Mouse (Mus musculus) heart, postnatal 0 days (tissue): Measurements from ENCODE around the gene Efcab11.

Experiments used
- CTCF ChIP-seq: IDR thresholded peaks from 2 replicates; pipeline ENCODE4 v1.5.1; 2016; ENCODE audit warnings: antibody characterized with exemption, control low read depth, low read depth
- EP300 ChIP-seq: IDR thresholded peaks from 2 replicates; pipeline ENCODE4 v1.6.1; 2016; ENCODE audit warnings: antibody characterized with exemption, low read depth

DNA sequence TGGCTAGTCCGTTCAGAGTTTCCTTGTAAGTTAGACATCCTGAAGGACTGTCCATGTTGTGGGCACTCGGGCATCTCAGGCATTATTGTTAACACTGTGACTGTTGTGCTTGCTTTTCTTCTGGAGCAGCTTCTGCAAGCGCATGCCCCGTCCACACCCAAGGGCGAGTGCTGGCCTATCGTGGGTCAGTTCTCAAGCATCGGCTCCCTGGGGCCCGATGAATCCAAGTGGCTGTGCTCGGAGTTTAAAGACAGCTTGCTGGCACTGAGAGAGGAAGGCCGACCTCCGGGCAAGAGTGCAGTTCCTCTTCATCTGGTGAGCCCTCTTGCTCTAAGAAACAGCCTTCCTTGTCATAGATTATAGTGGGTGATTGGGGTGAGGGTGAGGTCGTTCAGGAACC, 27.2 kb upstream of the Efcab11 start:
- TF ChIP-seq CTCF (no peak), EP300 (no peak)
